Mouse (Mus musculus) forelimb bud, embryonic 11.5 days (tissue): ENCODE data around the gene Bsdc1.

Experiments
- DNase-seq: peaks from one replicate; pipeline ENCODE4 v3.0.0-alpha.2; 2012; ENCODE audit warnings: low read depth, low spot score

Gene Bsdc1

GRCm38 (mm10) chr4:129479863-129480262 is 18.5 kb downstream of the Bsdc1 start:
- no peak for DNase-seq

GRCm38 (mm10) chr4:129481090-129481489 is 19.7 kb downstream of the Bsdc1 start:
- DNase-seq = no peak

GRCm38 (mm10) chr4:129490972-129491880 is 29.8 kb downstream of the Bsdc1 start, which contains the start of the genes Tssk3 and Fam229a:
Gene Tssk3, minus strand, starts transcription at chr4:129491022.
Gene Fam229a, plus strand, starts transcription at chr4:129491190.
- no peak for DNase-seq

GRCm38 (mm10) chr4:129494681-129495080 is 33.3 kb downstream of the Bsdc1 start:
- DNase-seq = no peak

- DNase-seq = no peak
Measured at GRCm38 (mm10) chr4:129495672-129496562, 34.5 kb downstream of the Bsdc1 start.

GRCm38 (mm10) chr4:129496631-129497030 is 35.2 kb downstream of the Bsdc1 start:
- DNase-seq = no peak

- no peak for DNase-seq
Measured at GRCm38 (mm10) chr4:129498941-129499340, 37.6 kb downstream of the Bsdc1 start.

GRCm38 (mm10) chr4:129500017-129500416 is 38.6 kb downstream of the Bsdc1 start:
- DNase-seq = no peak

- DNase-seq = peak; percentile 82
Measured at GRCm38 (mm10) chr4:129500607-129501566, 39.5 kb downstream of the Bsdc1 start.

GRCm38 (mm10) chr4:129502327-129502888 is 41.0 kb downstream of the Bsdc1 start:
- no peak for DNase-seq

GRCm38 (mm10) chr4:129502901-129503444 is 41.6 kb downstream of the Bsdc1 start:
- DNase-seq = no peak

- DNase-seq = no peak
Measured at GRCm38 (mm10) chr4:129505511-129505910, 44.1 kb downstream of the Bsdc1 start.

- DNase-seq = no peak
Measured at GRCm38 (mm10) chr4:129507434-129508236, 46.3 kb downstream of the Bsdc1 start.

GRCm38 (mm10) chr4:129508237-129508515 is 46.8 kb downstream of the Bsdc1 start:
- DNase-seq = no peak

- no peak for DNase-seq
Measured at GRCm38 (mm10) chr4:129508834-129509600, 47.6 kb downstream of the Bsdc1 start.

GRCm38 (mm10) chr4:129509650-129510049 is 48.3 kb downstream of the Bsdc1 start:
- DNase-seq = no peak

GRCm38 (mm10) chr4:129510723-129511412 is 49.5 kb downstream of the Bsdc1 start:
- DNase-seq = no peak

- no peak for DNase-seq
Measured at GRCm38 (mm10) chr4:129511413-129512096, 50.2 kb downstream of the Bsdc1 start.
